Mouse (Mus musculus) ES-Bruce4 (cell line): ENCODE measurements around the gene Kcnd3.

Source experiments
- CTCF ChIP-seq: IDR thresholded peaks from one replicate; pipeline ENCODE4 v1.8.1; 2011; ENCODE audit warnings: low read depth, low read length
- EP300 ChIP-seq: IDR thresholded peaks from 2 replicates; pipeline ENCODE4 v1.6.1; 2011; ENCODE audit warnings: low read depth, low read length; ENCODE audit not compliant: insufficient read depth
- POLR2A ChIP-seq: IDR thresholded peaks from one replicate; pipeline ENCODE4 v1.8.1; 2011; ENCODE audit warnings: low read length; ENCODE audit not compliant: insufficient read depth

GRCm38 (mm10) chr3:105509321-105509720, 57.2 kb downstream of the Kcnd3 start:
- TF ChIP-seq CTCF = no peak
- TF ChIP-seq POLR2A = no peak
- no peak for TF ChIP-seq EP300
